Mouse (Mus musculus) CD4-positive naive resting alpha-beta T cell, adult 76 days (primary cell): ENCODE results near the gene Styxl1. TPM values are rescaled to one million over a fixed set of nuclear protein-coding genes. Genes with fewer than 3 reads are reported as not detected.

Experiments
- total RNA-seq: library from RNA; stranded (reverse); gene quantifications from one replicate; pipeline ENCODE4 v1.2.4, GENCODE M21; 2023

The Styxl1 gene
- total RNA-seq = not detected

GRCm38 (mm10) chr5:135777796-135778470 is at the start of gene Styxl1:
Styxl1 (minus strand) TSS chr5:135778385.

DNA sequence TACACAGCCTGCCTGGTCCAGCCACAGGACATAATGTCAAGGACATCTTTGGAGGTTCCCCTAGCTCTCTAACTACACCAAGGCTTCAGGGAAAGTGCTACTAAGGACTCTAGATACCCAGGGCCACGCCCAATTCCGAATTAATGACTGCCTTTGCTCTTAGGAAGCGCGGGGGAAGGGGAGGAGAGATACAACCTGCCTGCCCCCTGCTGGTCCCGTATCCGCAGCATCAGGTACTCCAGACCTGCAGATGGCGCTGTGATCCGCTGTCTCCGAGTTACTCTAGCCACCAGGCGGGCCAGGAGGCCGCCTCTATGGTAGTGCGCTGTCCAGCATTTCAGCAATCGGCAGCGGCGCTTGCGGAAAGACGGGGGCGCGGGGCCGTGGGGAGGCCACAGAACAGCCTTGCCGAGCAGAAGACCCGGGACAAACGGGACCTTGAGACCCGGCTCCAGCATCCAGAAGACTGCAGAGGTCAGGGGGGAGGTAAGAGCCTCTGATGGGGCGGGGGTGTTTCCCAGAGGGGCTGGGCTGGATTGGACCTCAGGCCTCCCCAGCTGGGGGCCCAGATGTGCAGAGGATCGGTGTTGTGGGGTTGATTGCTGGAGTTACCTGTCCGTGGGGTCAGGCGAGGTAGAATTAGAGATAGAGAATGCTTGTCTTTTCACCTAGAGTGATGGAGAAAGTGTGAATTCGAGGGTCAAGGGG is 28.5 kb upstream of the Styxl1 start, which contains the start of gene Srrm3:
Srrm3 (plus strand) TSS at position 336 of the 708 bp plus-strand sequence.

GRCm38 (mm10) chr5:135778471-135779445 is 573 bp upstream of the Styxl1 start, which contains the start of gene Mdh2:
Mdh2 (plus strand) TSS chr5:135778480.

GRCm38 (mm10) chr5:135743741-135744609 is 34.2 kb downstream of the Styxl1 start, which contains the start of gene Tmem120a:
Tmem120a (minus strand) TSS chr5:135744448.

Other genes starting within 250 kb of the Styxl1 start
- gene Hip1, start 233.3 kb downstream of the Styxl1 start, total RNA-seq = 3.6 TPM
- gene Ccl26, start 214.8 kb downstream of the Styxl1 start, total RNA-seq = not detected
- not detected for gene Ccl24, start 205.3 kb downstream of the Styxl1 start, total RNA-seq
- gene Rhbdd2, start 145.8 kb downstream of the Styxl1 start, total RNA-seq = 17.7 TPM
- gene Por, start 108.4 kb downstream of the Styxl1 start, total RNA-seq = 49.3 TPM
- 9.2 TPM for gene Tmem120a, start 33.9 kb downstream of the Styxl1 start, total RNA-seq
- gene Mdh2, start 95 bp upstream of the Styxl1 start, total RNA-seq = 177 TPM
- gene Srrm3, start 28.5 kb upstream of the Styxl1 start, total RNA-seq = not detected
- gene Hspb1, start 109.5 kb upstream of the Styxl1 start, total RNA-seq = 0.67 TPM
- 54.6 TPM for gene Ywhag, start 156.2 kb upstream of the Styxl1 start, total RNA-seq
- gene Ssc4d, start 196.1 kb upstream of the Styxl1 start, total RNA-seq = not detected
- gene Zp3, start 201.7 kb upstream of the Styxl1 start, total RNA-seq = not detected
- 30.5 TPM for gene Dtx2, start 216.4 kb upstream of the Styxl1 start, total RNA-seq